Mouse (Mus musculus) thymus, postnatal 25 days (tissue): ENCODE measurements around the gene Pnma1.

ENCODE experiments used
- DNase-seq: peaks from one replicate; pipeline ENCODE4 v3.0.0; 2022

Gene Pnma1

GRCm38 (mm10) chr12:84100071-84100470, 48.2 kb downstream of the Pnma1 start:
- DNase-seq = no peak

- no peak for DNase-seq
Measured at GRCm38 (mm10) chr12:84099605-84100004, 48.7 kb downstream of the Pnma1 start.
